Mouse (Mus musculus) forebrain, postnatal 0 days (tissue): ENCODE data around the gene Zfp428. TPM values are rescaled to one million over a fixed set of nuclear protein-coding genes. Genes with fewer than 3 reads are reported as not detected.

Experiments
- ATAC-seq: fragments of 200-750 bp; cut with Nextera tagmentation; 2 replicates; pipeline ENCODE4 v1.8.0; 2017; ENCODE audit warnings: mild to moderate bottlenecking, moderate library complexity
- DNase-seq: peaks from one replicate; pipeline ENCODE4 v3.0.0-alpha.2; 2015
- H3K27ac ChIP-seq: fragments of 300-500 bp; sonication (generic); 2 replicates; pipeline ENCODE4 v1.5.1; 2014; ENCODE audit warnings: low read depth, mild to moderate bottlenecking, antibody characterized with exemption, low read length, moderate library complexity, mixed read lengths
- H3K27me3 ChIP-seq: fragments of 300-500 bp; sonication (generic); 2 replicates; pipeline ENCODE4 v1.6.1; 2014; ENCODE audit warnings: mild to moderate bottlenecking, low read length, mixed read lengths; ENCODE audit not compliant: insufficient read depth
- H3K36me3 ChIP-seq: fragments of 300-500 bp; sonication (generic); 2 replicates; pipeline ENCODE4 v1.6.1; 2014; ENCODE audit warnings: mild to moderate bottlenecking, moderate library complexity; ENCODE audit not compliant: insufficient read depth
- H3K4me1 ChIP-seq: fragments of 300-500 bp; sonication (generic); 2 replicates; pipeline ENCODE4 v1.6.1; 2014; ENCODE audit warnings: antibody characterized with exemption; ENCODE audit not compliant: insufficient read depth
- H3K4me2 ChIP-seq: fragments of 300-500 bp; sonication (generic); 2 replicates; pipeline ENCODE4 v1.6.1; 2014; ENCODE audit warnings: low read depth, mild to moderate bottlenecking, moderate library complexity
- H3K4me3 ChIP-seq: fragments of 300-500 bp; sonication (generic); 2 replicates; pipeline ENCODE4 v1.5.1; 2014; ENCODE audit warnings: low read depth, low read length, mixed read lengths
- H3K9ac ChIP-seq: fragments of 300-500 bp; sonication (generic); 2 replicates; pipeline ENCODE4 v1.6.1; 2014; ENCODE audit warnings: mild to moderate bottlenecking
- H3K9me3 ChIP-seq: fragments of 300-500 bp; sonication (generic); 2 replicates; pipeline ENCODE4 v1.6.1; 2016; ENCODE audit warnings: low read length
- CTCF ChIP-seq: sonication (generic); IDR thresholded peaks from 2 replicates; pipeline ENCODE4 v1.5.1; 2016; ENCODE audit warnings: antibody characterized with exemption, control low read depth, low read depth
- WGBS: fragments of 180-500 bp; shearing (Covaris S2); extraction: QIAGEN DNeasy Blood & Tissue Kit; methylation state at CpG from one replicate; pipeline ENCODE4 v1.1.7; 2014; 5-methylcytosine and 5-hydroxymethylcytosine counted together
- polyA plus RNA-seq: library from polyadenylated mRNA; unstranded; fragments of >200 nt; fragmentation: Nextera tagmentation; extraction: Ambion mirVana; gene quantifications from 2 replicates; pipeline ENCODE4 v1.2.1, GENCODE M21; 2015
- total RNA-seq: library from RNA; depleted of rRNA; stranded (reverse); fragments of >200 nt; gene quantifications from 2 replicates; pipeline ENCODE4 v1.2.3, GENCODE M21; 2014; rRNA removed

Gene Zfp428
- total and polyA plus RNA-seq, 2 experiments from 2014 or later, result 196 to 258 TPM

GRCm38 (mm10) chr7:24563191-24563836, 56.5 kb downstream of the Zfp428 start:
- TF ChIP-seq CTCF, result no peak
- Histone ChIP-seq H3K27me3 (no peaks in the 10 kb centered on the region), H3K4me3 (no peak overlapping the region), H3K9me3 (no peaks in the 10 kb centered on the region), H3K9ac (no peak overlapping the region), H3K36me3 (peaks cover 41% of the 10 kb centered on the region), H3K4me2 (no peak overlapping the region), H3K27ac (no peak overlapping the region), H3K4me1 (no peaks in the 10 kb centered on the region)
- no peak for DNase-seq
- 95% methylated on average over 8 of the region's 8 CpGs for WGBS
- no peak for ATAC-seq

GRCm38 (mm10) chr7:24563837-24564206, 57.0 kb downstream of the Zfp428 start:
- peaks cover 46% of the 10 kb centered on the region for H3K36me3 ChIP-seq
- no peaks in the 10 kb centered on the region for H3K27me3 ChIP-seq
- H3K4me3 ChIP-seq, result no peak overlapping the region
- DNase-seq, result no peak
- no peak for TF ChIP-seq CTCF
- no peak overlapping the region for H3K27ac ChIP-seq
- no peaks in the 10 kb centered on the region for H3K9me3 ChIP-seq
- no peak for ATAC-seq
- H3K9ac ChIP-seq, result no peak overlapping the region
- WGBS, result 86% methylated on average over 4 of the region's 4 CpGs
- H3K4me2 ChIP-seq, result no peak overlapping the region
- no peaks in the 10 kb centered on the region for H3K4me1 ChIP-seq

- WGBS, result 66% methylated on average over 6 of the region's 6 CpGs
- Histone ChIP-seq H3K4me3 (no peak overlapping the region), H3K27ac (no peak overlapping the region), H3K4me1 (no peaks in the 10 kb centered on the region), H3K9ac (no peak overlapping the region), H3K4me2 (no peak overlapping the region), H3K36me3 (peaks cover 47% of the 10 kb centered on the region), H3K9me3 (no peaks in the 10 kb centered on the region), H3K27me3 (no peaks in the 10 kb centered on the region)
- TF ChIP-seq CTCF, result peak; percentile 76
- DNase-seq, result peak; percentile 52
- ATAC-seq, result peak; percentile 48; the same call in 1 of the 2 replicates
Measured at GRCm38 (mm10) chr7:24564607-24565265, 57.9 kb downstream of the Zfp428 start.

Other genes starting within 250 kb of the Zfp428 start
- 9.7 and 13.2 TPM in 2 replicates for gene Zfp93, start 236.6 kb upstream of the Zfp428 start, total RNA-seq
- 2.0 and 2.4 TPM in 2 replicates for gene Zfp93, start 236.6 kb upstream of the Zfp428 start, polyA plus RNA-seq
- 32.9 and 34.8 TPM in 2 replicates for gene Zfp61, start 205.8 kb upstream of the Zfp428 start, total RNA-seq
- 24.5 and 30.8 TPM in 2 replicates for gene Zfp61, start 205.8 kb upstream of the Zfp428 start, polyA plus RNA-seq
- 15.8 and 16.9 TPM in 2 replicates for gene Zfp94, start 190.3 kb upstream of the Zfp428 start, total RNA-seq
- gene Zfp94, start 190.3 kb upstream of the Zfp428 start, polyA plus RNA-seq, result 19.3 and 21.2 TPM in 2 replicates
- gene Tescl, start 173.1 kb upstream of the Zfp428 start, total RNA-seq, result not detected in 2 replicates
- not detected in 2 replicates for gene Tescl, start 173.1 kb upstream of the Zfp428 start, polyA plus RNA-seq
- gene Lypd5, start 157.8 kb upstream of the Zfp428 start, total RNA-seq, result not detected in 2 replicates
- gene Lypd5, start 157.8 kb upstream of the Zfp428 start, polyA plus RNA-seq, result not detected in 2 replicates
- gene Kcnn4, start 136.7 kb upstream of the Zfp428 start, total RNA-seq, result 1.2 and 1.5 TPM in 2 replicates
- 0.88 and 1.1 TPM in 2 replicates for gene Kcnn4, start 136.7 kb upstream of the Zfp428 start, polyA plus RNA-seq
- 23.9 and 31.8 TPM in 2 replicates for gene Smg9, start 107.4 kb upstream of the Zfp428 start, total RNA-seq
- gene Smg9, start 107.4 kb upstream of the Zfp428 start, polyA plus RNA-seq, result 25.2 and 28.5 TPM in 2 replicates
- gene Irgc1, start 54.7 kb upstream of the Zfp428 start, total RNA-seq, result not detected in 2 replicates
- not detected in 2 replicates for gene Irgc1, start 54.7 kb upstream of the Zfp428 start, polyA plus RNA-seq
- gene Plaur, start 44.5 kb upstream of the Zfp428 start, total RNA-seq, result 0.85 and 1.3 TPM in 2 replicates
- gene Plaur, start 44.5 kb upstream of the Zfp428 start, polyA plus RNA-seq, result 1.2 and 1.3 TPM in 2 replicates
- gene Cadm4, start 25.0 kb upstream of the Zfp428 start, total RNA-seq, result 412 and 434 TPM in 2 replicates
- gene Cadm4, start 25.0 kb upstream of the Zfp428 start, polyA plus RNA-seq, result 102 and 107 TPM in 2 replicates
- gene AC161166.1, start 5.4 kb downstream of the Zfp428 start, total RNA-seq, result not detected in 2 replicates
- 0.13 and 0.31 TPM in 2 replicates for gene AC161166.1, start 5.4 kb downstream of the Zfp428 start, polyA plus RNA-seq
- gene Irgq, start 23.7 kb downstream of the Zfp428 start, total RNA-seq, result 103 and 119 TPM in 2 replicates
- gene Irgq, start 23.7 kb downstream of the Zfp428 start, polyA plus RNA-seq, result 20.8 and 26.8 TPM in 2 replicates
- 0.31 and 0.43 TPM in 2 replicates for gene Pinlyp, start 39.1 kb downstream of the Zfp428 start, total RNA-seq
- not detected in 2 replicates for gene Pinlyp, start 39.1 kb downstream of the Zfp428 start, polyA plus RNA-seq
- 41.1 and 49.8 TPM in 2 replicates for gene Xrcc1, start 39.3 kb downstream of the Zfp428 start, total RNA-seq
- gene Xrcc1, start 39.3 kb downstream of the Zfp428 start, polyA plus RNA-seq, result 42.1 and 48.6 TPM in 2 replicates
- gene Ethe1, start 80.5 kb downstream of the Zfp428 start, total RNA-seq, result 24.2 and 25.8 TPM in 2 replicates
- 24.3 and 26.8 TPM in 2 replicates for gene Ethe1, start 80.5 kb downstream of the Zfp428 start, polyA plus RNA-seq
- 0.38 and 1.2 TPM in 2 replicates for gene Zfp575, start 80.6 kb downstream of the Zfp428 start, total RNA-seq
- gene Zfp575, start 80.6 kb downstream of the Zfp428 start, polyA plus RNA-seq, result 19.4 and 24.8 TPM in 2 replicates
- gene Phldb3, start 103.8 kb downstream of the Zfp428 start, total RNA-seq, result 0.15 TPM in 1 of 2 replicates, not detected in the other
- not detected in 2 replicates for gene Phldb3, start 103.8 kb downstream of the Zfp428 start, polyA plus RNA-seq
- gene Lypd3, start 129.5 kb downstream of the Zfp428 start, total RNA-seq, result 0.23 and 0.33 TPM in 2 replicates
- 0.67 and 1.3 TPM in 2 replicates for gene Lypd3, start 129.5 kb downstream of the Zfp428 start, polyA plus RNA-seq
- gene Tex101, start 169.7 kb downstream of the Zfp428 start, total RNA-seq, result not detected in 2 replicates
- not detected in 2 replicates for gene Tex101, start 169.7 kb downstream of the Zfp428 start, polyA plus RNA-seq
- gene BC049730, start 202.2 kb downstream of the Zfp428 start, total RNA-seq, result not detected in 2 replicates
- gene BC049730, start 202.2 kb downstream of the Zfp428 start, polyA plus RNA-seq, result not detected in 2 replicates
- gene Gm4763, start 219.9 kb downstream of the Zfp428 start, total RNA-seq, result not detected in 2 replicates
- gene Gm4763, start 219.9 kb downstream of the Zfp428 start, polyA plus RNA-seq, result not detected in 2 replicates